Mouse (Mus musculus) MEL (cell line): ENCODE data around the gene Tnnc2. TPM values are rescaled to one million over a fixed set of nuclear protein-coding genes. Genes with fewer than 3 reads are reported as not detected.
A peak's percentile ranks its signal among the peaks of the same experiment; 100 is the strongest.

Source experiments
- DNase-seq: peaks from one replicate; pipeline ENCODE4 v3.0.0; 2011; ENCODE audit warnings: low read depth, low spot score
- H3K27ac ChIP-seq: 2 replicates; pipeline ENCODE4 v1.5.1; 2012; ENCODE audit warnings: low read depth, mild to moderate bottlenecking, control low read depth, low read length, moderate library complexity; ENCODE audit not compliant: control insufficient read depth
- H3K27me3 ChIP-seq, 2 experiments: fragments of 150-350 bp in 1 of 2; sonication (generic) in 1 of 2; 2 replicates each; pipeline ENCODE4 v1.6.1; 2012; ENCODE audit warnings: low read length in 2 of 2, mild to moderate bottlenecking in 2 of 2, improper control_type of control experiment in 1 of 2, moderate library complexity in 1 of 2; ENCODE audit not compliant: insufficient read depth in 2 of 2, control insufficient read depth in 1 of 2
- H3K36me3 ChIP-seq, 2 experiments: 2 replicates each; pipeline ENCODE4 v1.6.1; 2012 to 2014; ENCODE audit warnings: low read length in 2 of 2, improper control_type of control experiment in 1 of 2, inconsistent platforms in 1 of 2, mild to moderate bottlenecking in 1 of 2; ENCODE audit not compliant: insufficient read depth in 2 of 2, control insufficient read depth in 1 of 2
- H3K4me1 ChIP-seq, 2 experiments: fragments of 150-350 bp in 1 of 2; sonication (generic) in 1 of 2; 2 replicates each; pipeline ENCODE4 v1.6.1; 2012; ENCODE audit warnings: low read length in 2 of 2, improper control_type of control experiment in 1 of 2, mild to moderate bottlenecking in 1 of 2; ENCODE audit not compliant: insufficient read depth in 2 of 2, control insufficient read depth in 1 of 2
- H3K4me3 ChIP-seq, 2 experiments: fragments of 150-350 bp in 1 of 2; sonication (generic) in 1 of 2; 2 replicates each; pipeline ENCODE4 v1.5.1; 2012; ENCODE audit warnings: low read depth in 2 of 2, low read length in 2 of 2, mild to moderate bottlenecking in 2 of 2, moderate library complexity in 2 of 2, control low read depth in 1 of 2, improper control_type of control experiment in 1 of 2; ENCODE audit not compliant: control insufficient read depth in 1 of 2, insufficient read depth in 1 of 2
- H3K79me2 ChIP-seq: 2 replicates; pipeline ENCODE4 v1.6.1; 2012; ENCODE audit warnings: mild to moderate bottlenecking, low read length, moderate library complexity; ENCODE audit not compliant: control insufficient read depth, poor library complexity, insufficient read depth
- H3K9ac ChIP-seq: 2 replicates; pipeline ENCODE4 v1.6.1; 2012; ENCODE audit warnings: low read depth, mild to moderate bottlenecking, control low read depth, low read length, moderate library complexity; ENCODE audit not compliant: control insufficient read depth, poor library complexity, severe bottlenecking
- H3K9me3 ChIP-seq: fragments of 150-350 bp; sonication (generic); replicated peaks from 2 replicates; pipeline ENCODE4 v1.6.1; 2012; ENCODE audit warnings: mild to moderate bottlenecking, low read length, improper control_type of control experiment, moderate library complexity; ENCODE audit not compliant: insufficient read depth
- CHD1 ChIP-seq: IDR thresholded peaks from 2 replicates; pipeline ENCODE4 v1.6.1; 2012; ENCODE audit warnings: low read depth, mild to moderate bottlenecking, inconsistent platforms, low read length, improper control_type of control experiment
- CHD2 ChIP-seq: IDR thresholded peaks from 2 replicates; pipeline ENCODE4 v1.6.1; 2011; ENCODE audit warnings: low read length, improper control_type of control experiment
- CTCF ChIP-seq, 3 experiments: IDR thresholded peaks in 2 of 3; conservative IDR thresholded peaks in 1 of 3; 2 replicates each; pipeline ENCODE4 v1.5.1; 2011 to 2012; ENCODE audit warnings: low read length in 3 of 3, low read depth in 2 of 3, mild to moderate bottlenecking in 2 of 3, improper control_type of control experiment in 1 of 3, inconsistent platforms in 1 of 3, mixed read lengths in 1 of 3, moderate library complexity in 1 of 3; ENCODE audit not compliant: control insufficient read depth in 1 of 3, insufficient read depth in 1 of 3, poor library complexity in 1 of 3, severe bottlenecking in 1 of 3
- ELF1 ChIP-seq: IDR thresholded peaks from 2 replicates; pipeline ENCODE4 v1.6.1; 2014; ENCODE audit warnings: low read depth, mild to moderate bottlenecking, inconsistent platforms, low read length, improper control_type of control experiment, moderate library complexity
- EP300 ChIP-seq, 2 experiments: IDR thresholded peaks; 2 replicates each; pipeline ENCODE4 v1.6.1; 2011; ENCODE audit warnings: improper control_type of control experiment in 2 of 2, low read length in 2 of 2, low read depth in 1 of 2, mild to moderate bottlenecking in 1 of 2
- ETS1 ChIP-seq: IDR thresholded peaks from 2 replicates; pipeline ENCODE4 v1.6.1; 2012; ENCODE audit warnings: low read depth, mild to moderate bottlenecking, inconsistent platforms, low read length, improper control_type of control experiment, moderate library complexity
- HCFC1 ChIP-seq: IDR thresholded peaks from 2 replicates; pipeline ENCODE4 v1.6.1; 2012; ENCODE audit warnings: low read depth, mild to moderate bottlenecking, inconsistent platforms, low read length, improper control_type of control experiment, moderate library complexity
- JUND ChIP-seq: IDR thresholded peaks from 2 replicates; pipeline ENCODE4 v1.6.1; 2011; ENCODE audit warnings: low read depth, mild to moderate bottlenecking, improper control_type of control experiment, low read length
- KAT2A ChIP-seq: conservative IDR thresholded peaks from 2 replicates; pipeline ENCODE4 v1.6.1; 2012; ENCODE audit warnings: low read depth, low read length, improper control_type of control experiment, inconsistent platforms
- MAFK ChIP-seq: IDR thresholded peaks from 2 replicates; pipeline ENCODE4 v1.6.1; 2011; ENCODE audit warnings: low read depth, mild to moderate bottlenecking, low read length, improper control_type of control experiment, borderline replicate concordance
- MAX ChIP-seq: IDR thresholded peaks from 2 replicates; pipeline ENCODE4 v1.6.1; 2011; ENCODE audit warnings: low read length, improper control_type of control experiment
- MAZ ChIP-seq: IDR thresholded peaks from 2 replicates; pipeline ENCODE4 v1.6.1; 2012; ENCODE audit warnings: low read depth, mild to moderate bottlenecking, inconsistent platforms, low read length, improper control_type of control experiment
- MEF2A ChIP-seq: IDR thresholded peaks from 2 replicates; pipeline ENCODE4 v1.6.1; 2014; ENCODE audit warnings: low read depth, mild to moderate bottlenecking, inconsistent platforms, low read length, improper control_type of control experiment; ENCODE audit not compliant: poor library complexity, insufficient replicate concordance, severe bottlenecking; ENCODE audit errors: extremely low read depth
- MYC ChIP-seq: IDR thresholded peaks from 2 replicates; pipeline ENCODE4 v1.6.1; 2011; ENCODE audit warnings: low read depth, mild to moderate bottlenecking, low read length, improper control_type of control experiment, moderate library complexity
- NELFE ChIP-seq: IDR thresholded peaks from 2 replicates; pipeline ENCODE4 v1.6.1; 2011; ENCODE audit warnings: low read depth, low read length, improper control_type of control experiment
- NRF1 ChIP-seq: IDR thresholded peaks from 2 replicates; pipeline ENCODE4 v1.6.1; 2014; ENCODE audit warnings: low read depth, mild to moderate bottlenecking, inconsistent platforms, low read length, improper control_type of control experiment, moderate library complexity; ENCODE audit not compliant: poor library complexity, insufficient read depth, severe bottlenecking
- POLR2A ChIP-seq, 2 experiments: IDR thresholded peaks; 2 replicates each; pipeline ENCODE4 v1.6.1; 2011 to 2012; ENCODE audit warnings: low read length in 2 of 2, mild to moderate bottlenecking in 2 of 2, control low read depth in 1 of 2, improper control_type of control experiment in 1 of 2, low read depth in 1 of 2, moderate library complexity in 1 of 2; ENCODE audit not compliant: control insufficient read depth in 1 of 2, insufficient read depth in 1 of 2, poor library complexity in 1 of 2
- POLR2AphosphoS5 ChIP-seq: IDR thresholded peaks from 2 replicates; pipeline ENCODE4 v1.6.1; 2012; ENCODE audit warnings: low read depth, borderline replicate concordance, mild to moderate bottlenecking, inconsistent platforms, low read length, moderate library complexity, mixed read lengths
- RAD21 ChIP-seq: IDR thresholded peaks from 2 replicates; pipeline ENCODE4 v1.6.1; 2011; ENCODE audit warnings: mild to moderate bottlenecking, low read depth, low read length, improper control_type of control experiment
- RCOR1 ChIP-seq: IDR thresholded peaks from 2 replicates; pipeline ENCODE4 v1.6.1; 2012; ENCODE audit warnings: low read depth, mild to moderate bottlenecking, inconsistent platforms, low read length, improper control_type of control experiment
- SIN3A ChIP-seq: IDR thresholded peaks from 2 replicates; pipeline ENCODE4 v1.6.1; 2012; ENCODE audit warnings: low read length, improper control_type of control experiment, inconsistent platforms
- SMC3 ChIP-seq: IDR thresholded peaks from 2 replicates; pipeline ENCODE4 v1.6.1; 2011; ENCODE audit warnings: low read depth, low read length, improper control_type of control experiment
- TBP ChIP-seq: IDR thresholded peaks from 2 replicates; pipeline ENCODE4 v1.8.0; 2011; ENCODE audit warnings: low read depth, low read length, improper control_type of control experiment
- UBTF ChIP-seq: IDR thresholded peaks from 2 replicates; pipeline ENCODE4 v1.6.1; 2012; ENCODE audit warnings: low read depth, mild to moderate bottlenecking, inconsistent platforms, low read length, improper control_type of control experiment, moderate library complexity, borderline replicate concordance; ENCODE audit not compliant: insufficient read depth
- USF2 ChIP-seq, 2 experiments: IDR thresholded peaks; 2 replicates each; pipeline ENCODE4 v1.6.1; 2011 to 2012; ENCODE audit warnings: improper control_type of control experiment in 2 of 2, low read length in 2 of 2, borderline replicate concordance in 1 of 2, inconsistent platforms in 1 of 2, low read depth in 1 of 2, mild to moderate bottlenecking in 1 of 2; ENCODE audit not compliant: insufficient read depth in 1 of 2
- ZKSCAN1 ChIP-seq: IDR thresholded peaks from 2 replicates; pipeline ENCODE4 v1.6.1; 2012; ENCODE audit warnings: low read depth, mild to moderate bottlenecking, inconsistent platforms, low read length, improper control_type of control experiment, moderate library complexity
- ZMIZ1 ChIP-seq: IDR thresholded peaks from 2 replicates; pipeline ENCODE4 v1.6.1; 2012; ENCODE audit warnings: low read depth, mild to moderate bottlenecking, inconsistent platforms, low read length, improper control_type of control experiment, moderate library complexity
- polyA plus RNA-seq, 2 experiments: library from polyadenylated mRNA; stranded (reverse) in 1 of 2; unstranded in 1 of 2; fragments of >175 nt in 1 of 2; fragments of >200 nt in 1 of 2; gene quantifications; 2 replicates each; pipeline versions ENCODE4 v1.2.1 to v1.2.4; 2012; ENCODE audit warnings: low replicate concordance in 2 of 2, low read depth in 1 of 2; ENCODE audit not compliant: insufficient read length in 2 of 2, insufficient read depth in 1 of 2, missing spikeins in 1 of 2
- total RNA-seq: library from RNA; depleted of rRNA; stranded (reverse); fragments of 300-350 nt; gene quantifications from 2 replicates; pipeline ENCODE4 v1.2.3, GENCODE M21; 2012

The Tnnc2 gene
- total and polyA plus RNA-seq, 3 experiments, result not detected

- peak within 1 kb of the TSS; percentile 13 for H3K27ac ChIP-seq
- H3K27me3 ChIP-seq, result no peaks in the 10 kb centered on the region
- no peaks in the 10 kb centered on the region; the same call in 1 of the 2 replicates for H3K79me2 ChIP-seq
- H3K9ac ChIP-seq, result peak within 1 kb of the TSS; percentile 66
- H3K9me3 ChIP-seq, result no peaks in the 10 kb centered on the region
- TF ChIP-seq ZKSCAN1 (no peak), SMC3 (no peak), NRF1 (no peak; the same call in 1 of the 2 replicates), MAX (peak; percentile 44), ETS1 (peak; percentile 35; the same call in 1 of the 2 replicates), MAZ (0 out of 2 replicates have a peak, but pooled peaks have one; percentile 48), ELF1 (no peak), MYC (no peak), SIN3A (peak; percentile 36), JUND (no peak), CHD1 (no peak), USF2 (IDR thresholded peaks at IDR 0.05; ENCODE audit: borderline replicate concordance in 1 of 2, insufficient read depth in 1 of 2, low read depth in 1 of 2, low read length in 2 of 2) (no peak), NELFE (no peak), POLR2A (IDR thresholded peaks at IDR 0.05; ENCODE audit: control insufficient read depth in 1 of 2, insufficient read depth in 1 of 2, low read depth in 1 of 2, low read length in 2 of 2, poor library complexity in 1 of 2) (peak in 1 of 2 experiments; percentile 39; a peak in 1 of 4 replicates), EP300 (IDR thresholded peaks at IDR 0.05; ENCODE audit: low read depth in 1 of 2, low read length in 2 of 2) (no peak), HCFC1 (peak; percentile 55; the same call in 1 of the 2 replicates), MAFK (no peak), MEF2A (no peak), TBP (no peak), CHD2 (no peak), RCOR1 (0 out of 2 replicates have a peak, but pooled peaks have one; percentile 24), CTCF (IDR thresholded peaks at IDR 0.05 in 2 of 3, conservative IDR thresholded peaks at IDR 0.05 in 1 of 3; ENCODE audit: control insufficient read depth in 1 of 3, insufficient read depth in 1 of 3, low read depth in 2 of 3, low read length in 3 of 3, poor library complexity in 1 of 3, severe bottlenecking in 1 of 3) (peak in 1 of 3 experiments; percentile 19; a peak in 2 of 6 replicates), UBTF (0 out of 2 replicates have a peak, but pooled peaks have one; percentile 71), POLR2AphosphoS5 (no peak), RAD21 (no peak), KAT2A (no peak), ZMIZ1 (no peak)
- peaks cover 0 to 5% of the 10 kb centered on the region in 2 experiments; a peak in 1 of 4 replicates for H3K36me3 ChIP-seq
- DNase-seq, result peak; percentile 84
- peaks cover 3 to 9% of the 10 kb centered on the region in 2 experiments; a peak in 3 of 4 replicates for H3K4me1 ChIP-seq
- peak within 1 kb of the TSS; percentile 63 to 88 for H3K4me3 ChIP-seq
Measured at GRCm38 (mm10) chr2:164785481-164786387, 6.0 kb upstream of the Tnnc2 start, which contains the start of gene Snx21. TSS of gene Snx21 (plus strand) at chr2:164785823.
